Mouse (Mus musculus) lung, adult 10 weeks (tissue): ENCODE results near the gene Mis18bp1. TPM values are rescaled to one million over a fixed set of nuclear protein-coding genes. Genes with fewer than 3 reads are reported as not detected.

Experiments
- polyA plus RNA-seq: library from polyadenylated mRNA; stranded (reverse); fragments of 350-450 nt; fragmentation: Illumina TruSeq; extraction: RNeasy Lipid Tissue Mini Kit (QIAGEN cat#74804); gene quantifications from one replicate; pipeline ENCODE4 v1.2.3, GENCODE M21; 2014; ENCODE audit warnings: low read depth, low replicate concordance; ENCODE audit not compliant: insufficient read depth

Gene Mis18bp1
- polyA plus RNA-seq = 0.24 TPM

DNA sequence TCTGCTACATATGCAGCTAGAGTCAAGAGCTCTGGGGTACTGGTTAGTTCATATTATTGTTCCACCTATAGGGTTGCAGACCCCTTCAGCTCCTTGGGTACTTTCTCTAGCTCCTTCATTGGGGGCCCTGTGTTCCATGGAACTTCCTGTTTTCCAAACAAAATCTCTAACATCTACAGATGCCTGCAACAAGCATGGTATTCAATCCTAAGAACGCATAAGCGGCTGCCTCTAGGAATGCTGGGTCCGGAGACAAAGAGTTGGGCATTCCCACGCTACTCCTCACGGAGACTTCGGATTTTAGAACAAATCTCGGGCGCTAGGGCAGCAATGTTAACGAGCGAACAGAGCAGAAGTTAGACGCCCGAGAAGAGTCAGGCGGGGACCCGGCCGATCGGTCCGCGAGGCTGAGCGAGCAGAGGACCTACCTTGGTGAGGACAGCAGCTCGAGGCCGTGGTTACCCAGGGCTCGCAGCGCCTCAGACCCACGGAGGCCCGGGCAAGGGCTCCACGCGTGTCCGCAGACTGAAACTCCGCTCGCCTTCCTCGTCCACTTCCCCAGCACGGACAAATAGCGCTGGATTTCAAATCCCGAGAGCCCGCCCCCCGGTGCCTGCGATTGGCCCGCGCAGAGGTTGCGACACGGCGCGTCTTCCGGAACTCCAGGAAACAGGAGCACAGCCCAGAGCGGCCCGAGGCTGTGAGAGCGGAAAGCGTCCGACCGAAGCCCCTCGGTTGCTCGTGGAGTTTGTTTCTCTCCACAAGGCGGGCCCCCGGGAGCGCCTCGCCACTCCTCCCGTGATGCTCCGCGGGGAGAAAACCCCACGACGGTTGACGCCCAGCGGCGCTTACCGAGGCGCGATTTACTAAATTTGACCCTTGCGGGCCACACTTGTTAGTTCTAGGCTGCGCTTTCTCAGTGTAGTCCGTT, at the start of gene Mis18bp1:
Gene Mis18bp1 (minus strand): TSS at position 584 of the 931 bp plus-strand sequence.

Other genes starting within 250 kb of the Mis18bp1 start
- gene Klhl28, start 207.1 kb downstream of the Mis18bp1 start, polyA plus RNA-seq = 3.7 TPM
- 10.8 TPM for gene Togaram1, start 206.8 kb downstream of the Mis18bp1 start, polyA plus RNA-seq
- 13.3 TPM for gene Prpf39, start 136.3 kb downstream of the Mis18bp1 start, polyA plus RNA-seq
- 63.9 TPM for gene Fkbp3, start 98.6 kb downstream of the Mis18bp1 start, polyA plus RNA-seq
- 0.50 TPM for gene Fancm, start 97.0 kb downstream of the Mis18bp1 start, polyA plus RNA-seq
- gene Wdr20rt, start 52.9 kb upstream of the Mis18bp1 start, polyA plus RNA-seq = not detected